Mouse (Mus musculus) liver, embryonic 15.5 days (tissue): ENCODE results near the gene Flt1. TPM values are rescaled to one million over a fixed set of nuclear protein-coding genes. Genes with fewer than 3 reads are reported as not detected.

Experiments
- ATAC-seq: fragments of 200-750 bp; cut with Nextera tagmentation; 2 replicates; pipeline ENCODE4 v1.8.0; 2017; ENCODE audit warnings: moderate number of reproducible peaks, mild to moderate bottlenecking, moderate library complexity; ENCODE audit not compliant: insufficient read depth
- H3K27ac ChIP-seq: fragments of 300-500 bp; sonication (generic); replicated peaks from 2 replicates; pipeline ENCODE4 v1.5.1; 2015; ENCODE audit warnings: mild to moderate bottlenecking, inconsistent platforms
- H3K27me3 ChIP-seq: fragments of 300-500 bp; sonication (generic); 2 replicates; pipeline ENCODE4 v1.6.1; 2015; ENCODE audit warnings: mild to moderate bottlenecking, inconsistent platforms
- H3K36me3 ChIP-seq: fragments of 300-500 bp; sonication (generic); replicated peaks from 2 replicates; pipeline ENCODE4 v1.6.1; 2015; ENCODE audit warnings: moderate library complexity, mild to moderate bottlenecking, inconsistent platforms
- H3K4me1 ChIP-seq: fragments of 300-500 bp; sonication (generic); replicated peaks from 2 replicates; pipeline ENCODE4 v1.6.1; 2015; ENCODE audit warnings: inconsistent platforms
- H3K4me2 ChIP-seq: fragments of 300-500 bp; sonication (generic); 2 replicates; pipeline ENCODE4 v1.6.1; 2015; ENCODE audit warnings: moderate library complexity, mild to moderate bottlenecking, inconsistent platforms
- H3K4me3 ChIP-seq: fragments of 300-500 bp; sonication (generic); replicated peaks from 2 replicates; pipeline ENCODE4 v1.5.1; 2015; ENCODE audit warnings: mild to moderate bottlenecking, inconsistent platforms
- H3K9ac ChIP-seq: fragments of 300-500 bp; sonication (generic); 2 replicates; pipeline ENCODE4 v1.6.1; 2015; ENCODE audit warnings: moderate library complexity, mild to moderate bottlenecking, inconsistent platforms
- H3K9me3 ChIP-seq: fragments of 300-500 bp; sonication (generic); replicated peaks from 2 replicates; pipeline ENCODE4 v1.6.1; 2016; ENCODE audit warnings: inconsistent platforms
- WGBS: fragments of 180-500 bp; shearing (Covaris S2); methylation state at CpG from one replicate; pipeline ENCODE4 v1.1.7; 2015; ENCODE audit warnings: mixed read lengths; ENCODE audit not compliant: insufficient replicate concordance; 5-methylcytosine and 5-hydroxymethylcytosine counted together
- polyA plus RNA-seq: library from polyadenylated mRNA; unstranded; fragments of >200 nt; fragmentation: Nextera tagmentation; extraction: Ambion mirVana; gene quantifications from 2 replicates; pipeline ENCODE4 v1.2.1, GENCODE M21; 2015

Flt1 gene
- polyA plus RNA-seq, 1 experiment from 2014 or later, result 2.9 TPM

GRCm38 (mm10) chr5:147698044-147698443 is 27.8 kb downstream of the Flt1 start:
- H3K4me2 ChIP-seq, result no peak overlapping the region
- no peaks in the 10 kb centered on the region for H3K9me3 ChIP-seq
- H3K9ac ChIP-seq, result no peak overlapping the region
- no peak overlapping the region for H3K4me3 ChIP-seq
- no peak for ATAC-seq
- H3K27ac ChIP-seq, result no peak overlapping the region
- whole genome bisulfite sequencing, result 42% methylated on average over 13 of the region's 13 CpGs
- H3K4me1 ChIP-seq, result no peaks in the 10 kb centered on the region
- no peaks in the 10 kb centered on the region for H3K27me3 ChIP-seq
- H3K36me3 ChIP-seq, result no peaks in the 10 kb centered on the region

DNA sequence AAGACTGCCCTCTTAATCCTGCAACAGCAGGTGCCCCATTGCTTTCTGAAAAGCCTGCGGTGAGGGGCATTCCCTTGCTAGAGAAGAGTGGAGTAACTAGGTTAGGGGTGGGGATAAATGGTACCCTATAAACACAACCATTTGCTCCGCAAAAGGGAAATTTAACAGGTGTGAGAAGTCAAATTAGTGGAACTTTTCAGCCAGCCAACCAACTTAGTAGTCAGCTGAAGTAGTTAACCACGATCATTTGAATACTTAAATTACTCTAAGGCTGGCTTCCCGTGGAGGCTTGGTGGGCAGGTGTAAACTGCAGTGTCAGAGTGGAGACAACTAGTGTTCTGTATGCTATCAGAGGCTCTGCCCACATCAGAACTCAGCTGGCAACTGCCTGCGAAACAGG is 28.6 kb downstream of the Flt1 start:
- no peak for ATAC-seq
- 48% methylated on average over 5 of the region's 5 CpGs for WGBS
- Histone ChIP-seq H3K4me3 (no peak overlapping the region), H3K9me3 (no peaks in the 10 kb centered on the region), H3K27ac (no peak overlapping the region), H3K4me2 (no peak overlapping the region), H3K36me3 (no peaks in the 10 kb centered on the region), H3K9ac (no peak overlapping the region), H3K27me3 (no peaks in the 10 kb centered on the region), H3K4me1 (no peaks in the 10 kb centered on the region)

DNA sequence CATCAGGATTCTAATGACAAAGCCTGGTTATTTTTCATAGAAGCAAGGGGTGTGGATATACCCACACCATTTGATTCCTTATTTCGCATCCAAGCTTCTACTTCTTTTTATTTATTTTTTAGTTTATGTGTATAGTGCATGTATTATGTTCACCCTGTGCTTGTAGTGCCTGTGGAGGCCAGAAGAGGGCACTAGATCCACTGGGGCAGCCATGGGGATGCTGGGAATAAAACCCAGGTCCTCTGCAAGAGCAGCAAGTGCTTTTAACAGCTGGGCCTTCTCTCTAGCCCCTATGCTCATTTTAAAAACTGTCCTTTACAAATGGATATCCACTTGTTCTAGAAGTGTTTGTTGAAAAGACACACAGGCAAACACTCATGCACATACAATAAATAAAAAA is 33.2 kb downstream of the Flt1 start:
- no peak overlapping the region for H3K27ac ChIP-seq
- no peak for ATAC-seq
- 57% methylated on average over 1 of the region's 1 CpGs for WGBS
- no peaks in the 10 kb centered on the region for H3K36me3 ChIP-seq
- no peaks in the 10 kb centered on the region for H3K27me3 ChIP-seq
- H3K4me1 ChIP-seq, result no peaks in the 10 kb centered on the region
- H3K9me3 ChIP-seq, result no peaks in the 10 kb centered on the region
- no peak overlapping the region for H3K4me2 ChIP-seq
- no peak overlapping the region for H3K4me3 ChIP-seq
- no peak overlapping the region for H3K9ac ChIP-seq

DNA sequence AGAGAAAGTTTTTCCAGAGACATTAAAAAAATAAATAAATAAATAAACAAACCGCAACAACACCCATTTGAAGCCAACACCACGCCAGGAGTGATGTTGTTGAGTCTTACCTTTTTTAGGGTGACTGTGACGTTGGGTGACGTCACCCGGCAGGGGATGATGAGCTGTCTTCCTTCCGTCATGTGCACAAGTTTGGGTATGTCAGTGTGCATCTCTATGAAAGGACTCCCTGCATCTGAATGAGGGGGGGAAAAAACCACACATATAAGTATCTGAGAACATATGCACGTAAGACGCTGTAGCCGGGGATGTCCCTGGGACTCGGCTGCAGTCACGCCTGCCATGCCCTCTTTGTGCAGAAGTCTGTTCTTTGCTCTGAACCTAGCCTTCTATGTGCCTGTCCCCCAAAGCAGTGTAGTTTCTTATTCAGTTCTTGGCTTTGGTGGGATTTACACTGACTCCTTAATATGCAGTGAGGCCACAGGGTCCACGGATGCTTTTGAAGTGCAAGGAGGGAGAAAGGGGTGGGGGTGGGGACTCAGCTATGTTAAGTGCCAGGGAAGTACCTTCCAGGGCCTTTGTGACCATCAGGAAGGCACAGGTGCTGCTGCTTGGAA is 42.0 kb downstream of the Flt1 start:
- Histone ChIP-seq H3K27ac (no peak overlapping the region), H3K4me2 (no peak overlapping the region), H3K4me1 (no peaks in the 10 kb centered on the region), H3K27me3 (no peaks in the 10 kb centered on the region), H3K4me3 (no peak overlapping the region), H3K9me3 (no peaks in the 10 kb centered on the region), H3K9ac (no peak overlapping the region), H3K36me3 (no peaks in the 10 kb centered on the region)
- WGBS, result 74% methylated on average over 12 of the region's 12 CpGs
- no peak for ATAC-seq

GRCm38 (mm10) chr5:147681224-147681623 is 44.6 kb downstream of the Flt1 start:
- Histone ChIP-seq H3K9ac (no peak overlapping the region), H3K4me3 (no peak overlapping the region), H3K27ac (no peak overlapping the region), H3K4me1 (no peaks in the 10 kb centered on the region), H3K27me3 (no peaks in the 10 kb centered on the region), H3K36me3 (no peaks in the 10 kb centered on the region), H3K4me2 (no peak overlapping the region), H3K9me3 (no peaks in the 10 kb centered on the region)
- WGBS, result 57% methylated on average over 10 of the region's 10 CpGs
- ATAC-seq, result no peak

- Histone ChIP-seq H3K4me3 (no peak overlapping the region), H3K9me3 (no peaks in the 10 kb centered on the region), H3K9ac (no peak overlapping the region), H3K27me3 (no peaks in the 10 kb centered on the region), H3K36me3 (no peaks in the 10 kb centered on the region), H3K4me2 (no peak overlapping the region), H3K4me1 (no peaks in the 10 kb centered on the region), H3K27ac (no peak overlapping the region)
- 55% methylated on average over 5 of the region's 5 CpGs for WGBS
- ATAC-seq, result no peak
These were observed 45.1 kb downstream of the Flt1 start for GRCm38 (mm10) chr5:147680711-147681110.

GRCm38 (mm10) chr5:147679316-147679715 is 46.5 kb downstream of the Flt1 start:
- H3K4me2 ChIP-seq, result no peak overlapping the region
- no peaks in the 10 kb centered on the region for H3K9me3 ChIP-seq
- H3K36me3 ChIP-seq, result no peaks in the 10 kb centered on the region
- no peak for ATAC-seq
- no peak overlapping the region for H3K9ac ChIP-seq
- 73% methylated on average over 12 of the region's 12 CpGs for WGBS
- H3K4me3 ChIP-seq, result no peak overlapping the region
- no peaks in the 10 kb centered on the region for H3K27me3 ChIP-seq
- no peaks in the 10 kb centered on the region for H3K4me1 ChIP-seq
- no peak overlapping the region for H3K27ac ChIP-seq

GRCm38 (mm10) chr5:147675791-147676190 is 50.0 kb downstream of the Flt1 start:
- Histone ChIP-seq H3K27me3 (no peaks in the 10 kb centered on the region), H3K27ac (no peak overlapping the region), H3K9me3 (no peaks in the 10 kb centered on the region), H3K9ac (no peak overlapping the region), H3K4me3 (no peak overlapping the region), H3K36me3 (no peaks in the 10 kb centered on the region), H3K4me1 (no peaks in the 10 kb centered on the region), H3K4me2 (no peak overlapping the region)
- ATAC-seq, result no peak
- WGBS, result 56% methylated on average over 5 of the region's 5 CpGs

- no peaks in the 10 kb centered on the region for H3K9me3 ChIP-seq
- no peak overlapping the region for H3K4me3 ChIP-seq
- H3K27me3 ChIP-seq, result no peaks in the 10 kb centered on the region
- whole genome bisulfite sequencing, result 72% methylated on average over 19 of the region's 19 CpGs
- H3K9ac ChIP-seq, result no peak overlapping the region
- H3K27ac ChIP-seq, result no peak overlapping the region
- no peaks in the 10 kb centered on the region for H3K4me1 ChIP-seq
- no peak for ATAC-seq
- H3K4me2 ChIP-seq, result no peak overlapping the region
- no peaks in the 10 kb centered on the region for H3K36me3 ChIP-seq
These were observed 53.9 kb downstream of the Flt1 start for GRCm38 (mm10) chr5:147671765-147672424.

DNA sequence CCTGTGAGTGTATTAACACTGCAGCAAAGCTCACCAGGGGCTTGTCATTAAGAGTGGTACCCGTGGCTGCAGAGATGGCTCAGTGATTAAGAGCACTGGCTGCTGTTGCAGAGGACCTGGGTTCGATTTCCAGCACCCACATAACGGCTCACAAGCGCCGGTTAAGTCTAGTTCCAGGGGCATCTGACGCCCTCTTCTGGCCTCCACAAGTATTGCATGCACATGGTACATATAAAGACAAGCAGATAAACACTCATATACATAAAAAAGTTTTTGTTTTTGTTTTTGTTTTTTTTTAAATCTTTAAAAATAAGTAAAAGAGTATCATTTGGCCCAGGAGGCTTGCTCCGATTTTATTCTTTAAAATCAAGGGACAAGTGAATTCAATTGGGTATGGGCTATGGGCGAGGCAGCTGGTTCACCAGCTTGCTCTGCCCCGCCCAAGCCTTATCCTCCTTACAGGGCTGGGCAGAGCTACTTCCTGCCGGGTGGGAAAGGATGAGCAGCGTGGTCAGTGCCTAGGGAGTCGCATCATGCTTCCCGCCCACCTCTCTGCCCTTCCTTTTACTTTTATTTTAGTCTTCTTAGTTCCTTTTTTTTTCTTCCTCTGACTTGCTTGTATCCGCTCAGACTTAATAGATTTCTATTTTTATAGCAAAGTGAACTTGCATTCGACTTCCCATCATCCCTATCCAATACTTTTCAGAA is 57.0 kb downstream of the Flt1 start:
- Histone ChIP-seq H3K4me3 (no peak overlapping the region), H3K9ac (no peak overlapping the region), H3K4me1 (no peaks in the 10 kb centered on the region), H3K27ac (no peak overlapping the region), H3K27me3 (no peaks in the 10 kb centered on the region), H3K9me3 (no peaks in the 10 kb centered on the region), H3K36me3 (no peaks in the 10 kb centered on the region), H3K4me2 (no peak overlapping the region)
- ATAC-seq, result no peak
- WGBS, result 52% methylated on average over 15 of the region's 15 CpGs

GRCm38 (mm10) chr5:147665946-147666345 is 59.9 kb downstream of the Flt1 start:
- no peak overlapping the region for H3K4me3 ChIP-seq
- WGBS, result 75% methylated on average over 13 of the region's 13 CpGs
- no peaks in the 10 kb centered on the region for H3K27me3 ChIP-seq
- H3K4me2 ChIP-seq, result no peak overlapping the region
- no peaks in the 10 kb centered on the region for H3K9me3 ChIP-seq
- no peaks in the 10 kb centered on the region for H3K36me3 ChIP-seq
- H3K4me1 ChIP-seq, result no peaks in the 10 kb centered on the region
- H3K27ac ChIP-seq, result no peak overlapping the region
- no peak for ATAC-seq
- no peak overlapping the region for H3K9ac ChIP-seq
